Mouse (Mus musculus): ENCODE measurements around the gene Lce1a1. TPM values are rescaled to one million over a fixed set of nuclear protein-coding genes. Genes with fewer than 3 reads are reported as not detected.

Gene Lce1a1
- polyA plus RNA-seq, 1 experiment from 2014 or later = not detected

GRCm38 (mm10) chr3:92609804-92610203, 38.3 kb downstream of the Lce1a1 start:
- Histone ChIP-seq H3K9me3 (no peaks in the 10 kb centered on the region), H3K27me3 (no peaks in the 10 kb centered on the region), H3K36me3 (no peaks in the 10 kb centered on the region), H3K4me3 (no peak overlapping the region), H3K4me2 (no peak overlapping the region), H3K4me1 (no peaks in the 10 kb centered on the region), H3K9ac (no peak overlapping the region), H3K27ac (no peak overlapping the region)
- 44% methylated on average over 1 of the region's 1 CpGs for WGBS
- no peak for ATAC-seq (ENCODE audit: insufficient number of reproducible peaks, insufficient read depth, low FRiP score, low TSS enrichment, low read depth)

DNA sequence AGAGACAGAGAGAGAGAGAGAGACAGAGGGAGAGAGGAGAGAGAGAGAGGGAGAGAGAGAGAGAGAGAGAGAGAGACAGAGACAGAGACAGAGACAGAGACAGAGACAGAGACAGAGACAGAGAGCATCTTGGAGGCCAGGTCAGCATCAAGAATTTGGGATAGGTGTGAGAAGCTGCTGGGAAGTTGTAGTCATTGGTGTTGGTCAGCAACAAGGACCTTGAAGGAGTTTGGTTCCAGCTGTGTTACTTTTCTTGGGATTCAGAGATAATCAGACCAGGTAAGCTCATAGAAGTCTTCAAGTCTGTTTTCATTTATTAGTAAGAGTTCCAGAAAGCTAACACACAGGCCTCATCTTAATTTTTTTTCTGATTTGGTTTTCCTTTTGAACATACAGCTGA, 40.7 kb downstream of the Lce1a1 start, which contains the start of gene 2210017I01Rik:
Gene 2210017I01Rik, minus strand, starts transcription at position 101 of the 400 bp plus-strand sequence.
- Histone ChIP-seq H3K27ac (no peak within 1 kb of the TSS), H3K9me3 (no peaks in the 10 kb centered on the region), H3K4me1 (no peaks in the 10 kb centered on the region), H3K4me3 (no peak within 1 kb of the TSS), H3K9ac (no peak within 1 kb of the TSS), H3K36me3 (no peaks in the 10 kb centered on the region), H3K27me3 (no peaks in the 10 kb centered on the region), H3K4me2 (no peak within 1 kb of the TSS)
- ATAC-seq (ENCODE audit: insufficient number of reproducible peaks, insufficient read depth, low FRiP score, low TSS enrichment, low read depth) = no peak

DNA sequence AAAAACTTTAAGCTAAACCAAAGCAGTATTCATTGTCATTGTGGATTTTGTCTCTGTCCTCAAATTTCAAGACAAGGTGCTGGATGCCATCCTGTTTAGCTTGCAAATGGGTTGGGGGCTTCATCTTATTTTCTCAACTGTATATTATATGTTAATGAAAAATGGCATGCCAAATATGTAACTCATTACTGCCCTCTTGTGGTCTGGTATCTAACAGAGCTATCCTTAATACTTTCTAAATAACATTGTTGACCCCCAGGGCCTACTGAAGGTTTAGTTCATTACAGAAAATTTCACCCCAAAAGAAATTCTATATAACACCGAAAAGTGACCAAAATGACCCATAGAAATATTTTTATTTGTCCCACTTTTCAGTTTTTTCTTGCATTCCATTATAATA, 45.9 kb downstream of the Lce1a1 start:
- no peaks in the 10 kb centered on the region for H3K27me3 ChIP-seq
- no peak overlapping the region for H3K4me2 ChIP-seq
- peaks cover 4% of the 10 kb centered on the region; the same call in 1 of the 2 replicates for H3K9me3 ChIP-seq
- no peak for ATAC-seq (ENCODE audit: insufficient number of reproducible peaks, insufficient read depth, low FRiP score, low TSS enrichment, low read depth)
- H3K4me3 ChIP-seq = no peak overlapping the region
- no peak overlapping the region for H3K27ac ChIP-seq
- no peak overlapping the region for H3K9ac ChIP-seq
- H3K4me1 ChIP-seq = no peaks in the 10 kb centered on the region
- no peaks in the 10 kb centered on the region for H3K36me3 ChIP-seq
- 37% methylated on average over 1 of the region's 1 CpGs for WGBS

DNA sequence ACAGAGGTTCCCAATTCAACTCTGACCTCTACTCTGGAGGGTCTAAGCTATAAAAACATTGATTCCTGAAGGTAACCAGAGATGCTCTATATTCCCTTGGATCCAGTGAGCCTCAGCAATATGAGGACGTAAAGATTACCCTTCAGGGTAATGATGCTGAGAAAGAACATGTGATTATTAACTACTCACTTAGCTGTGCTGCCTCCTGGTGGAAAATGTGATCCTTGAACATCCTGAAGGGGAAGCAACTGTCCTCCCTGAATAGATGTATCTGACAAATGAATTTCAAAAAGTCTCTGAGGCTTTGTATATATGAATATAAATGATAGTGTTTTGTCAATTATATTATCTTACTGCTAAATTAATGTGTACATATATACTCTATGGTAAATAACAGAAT, 47.7 kb downstream of the Lce1a1 start:
- Histone ChIP-seq H3K27me3 (no peaks in the 10 kb centered on the region), H3K4me2 (no peak overlapping the region), H3K36me3 (no peaks in the 10 kb centered on the region), H3K4me1 (no peaks in the 10 kb centered on the region), H3K27ac (no peak overlapping the region), H3K4me3 (no peak overlapping the region), H3K9me3 (peaks cover 4% of the 10 kb centered on the region; the same call in 1 of the 2 replicates), H3K9ac (no peak overlapping the region)
- ATAC-seq (ENCODE audit: insufficient number of reproducible peaks, insufficient read depth, low FRiP score, low TSS enrichment, low read depth) = no peak
- WGBS = 46% methylated on average over 1 of the region's 1 CpGs

DNA sequence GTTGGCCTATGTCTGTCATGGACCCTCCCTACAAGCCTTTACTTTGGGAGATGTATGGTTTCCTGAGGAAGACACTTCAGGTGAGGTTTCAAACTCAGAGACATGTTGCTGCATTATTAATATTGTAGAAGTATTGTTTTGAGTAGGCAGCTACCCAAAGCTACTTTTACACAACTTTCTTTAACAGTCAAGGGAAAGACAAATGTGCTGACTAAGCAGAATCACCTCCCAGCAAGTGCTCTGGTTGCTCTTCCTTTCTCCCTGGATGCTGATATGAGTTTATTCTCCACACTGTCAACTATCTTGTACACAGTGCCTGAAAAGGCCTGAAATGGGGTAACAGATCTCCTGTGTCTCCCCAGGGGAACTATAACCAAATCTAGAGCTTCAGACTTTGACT, 48.1 kb downstream of the Lce1a1 start:
- no peak overlapping the region for H3K27ac ChIP-seq

DNA sequence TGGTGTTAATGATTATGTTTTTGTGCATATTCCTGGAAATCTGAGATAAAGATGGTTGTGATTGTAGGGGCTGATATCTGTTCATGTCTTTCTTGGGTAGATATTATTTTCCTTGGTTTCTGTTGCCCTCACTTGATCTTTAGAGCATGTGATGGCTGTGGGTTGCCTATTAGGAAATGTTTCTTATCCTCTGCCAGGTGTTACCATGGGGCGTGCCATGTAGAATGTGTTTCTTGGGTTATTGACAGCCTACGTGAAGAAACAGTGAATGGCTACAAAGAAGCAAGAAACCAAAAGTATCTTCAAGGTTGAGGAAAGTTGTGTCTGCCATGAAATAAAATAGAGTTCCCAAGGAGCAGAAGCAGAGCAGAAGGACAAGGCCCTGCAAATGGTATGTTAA, 49.7 kb downstream of the Lce1a1 start:
- ATAC-seq (ENCODE audit: insufficient number of reproducible peaks, insufficient read depth, low FRiP score, low TSS enrichment, low read depth) = no peak
- no peaks in the 10 kb centered on the region for H3K27me3 ChIP-seq
- H3K27ac ChIP-seq = no peak overlapping the region
- H3K4me1 ChIP-seq = no peaks in the 10 kb centered on the region
- H3K36me3 ChIP-seq = no peaks in the 10 kb centered on the region
- no peak overlapping the region for H3K4me2 ChIP-seq
- H3K9me3 ChIP-seq = peaks cover 4% of the 10 kb centered on the region; the same call in 1 of the 2 replicates
- H3K4me3 ChIP-seq = no peak overlapping the region
- WGBS = 81% methylated on average over 2 of the region's 2 CpGs
- H3K9ac ChIP-seq = no peak overlapping the region

More for the DNA sequence above, 48.1 kb downstream of the Lce1a1 start:
- Histone ChIP-seq H3K27me3 (no peaks in the 10 kb centered on the region), H3K36me3 (no peaks in the 10 kb centered on the region), H3K9ac (no peak overlapping the region), H3K4me2 (no peak overlapping the region), H3K9me3 (peaks cover 4% of the 10 kb centered on the region; the same call in 1 of the 2 replicates), H3K4me1 (no peaks in the 10 kb centered on the region), H3K4me3 (no peak overlapping the region)
- ATAC-seq (ENCODE audit: insufficient number of reproducible peaks, insufficient read depth, low FRiP score, low TSS enrichment, low read depth) = no peak

Other genes starting within 250 kb of the Lce1a1 start
- not detected in 2 replicates for gene Sprr2i, start 240.3 kb downstream of the Lce1a1 start, polyA plus RNA-seq (2015; fragmentation: Nextera tagmentation; extraction: Ambion mirVana)
- gene Sprr2j-ps, start 230.2 kb downstream of the Lce1a1 start, polyA plus RNA-seq (2015; fragmentation: Nextera tagmentation; extraction: Ambion mirVana) = not detected in 2 replicates
- gene Gm9774, start 218.9 kb downstream of the Lce1a1 start, polyA plus RNA-seq (2015; fragmentation: Nextera tagmentation; extraction: Ambion mirVana) = 10.1 and 18.9 TPM in 2 replicates
- not detected in 2 replicates for gene Sprr2k, start 215.7 kb downstream of the Lce1a1 start, polyA plus RNA-seq (2015; fragmentation: Nextera tagmentation; extraction: Ambion mirVana)
- gene Sprr1b, start 209.5 kb downstream of the Lce1a1 start, polyA plus RNA-seq (2015; fragmentation: Nextera tagmentation; extraction: Ambion mirVana) = 1.0 TPM in 1 of 2 replicates, not detected in the other
- not detected in 2 replicates for gene Sprr3, start 189.6 kb downstream of the Lce1a1 start, polyA plus RNA-seq (2015; fragmentation: Nextera tagmentation; extraction: Ambion mirVana)
- gene Sprr1a, start 162.4 kb downstream of the Lce1a1 start, polyA plus RNA-seq (2015; fragmentation: Nextera tagmentation; extraction: Ambion mirVana) = 21.6 and 26.7 TPM in 2 replicates
- not detected in 2 replicates for gene Sprr4, start 147.8 kb downstream of the Lce1a1 start, polyA plus RNA-seq (2015; fragmentation: Nextera tagmentation; extraction: Ambion mirVana)
- not detected in 2 replicates for gene 2310046K23Rik, start 113.8 kb downstream of the Lce1a1 start, polyA plus RNA-seq (2015; fragmentation: Nextera tagmentation; extraction: Ambion mirVana)
- gene Ivl, start 74.6 kb downstream of the Lce1a1 start, polyA plus RNA-seq (2015; fragmentation: Nextera tagmentation; extraction: Ambion mirVana) = 0.14 TPM in 1 of 2 replicates, not detected in the other
- gene Smcp, start 59.3 kb downstream of the Lce1a1 start, polyA plus RNA-seq (2015; fragmentation: Nextera tagmentation; extraction: Ambion mirVana) = not detected in 2 replicates
- not detected in 2 replicates for gene 2210017I01Rik, start 40.8 kb downstream of the Lce1a1 start, polyA plus RNA-seq (2015; fragmentation: Nextera tagmentation; extraction: Ambion mirVana)
- gene Lce6a, start 26.6 kb downstream of the Lce1a1 start, polyA plus RNA-seq (2015; fragmentation: Nextera tagmentation; extraction: Ambion mirVana) = not detected in 2 replicates
- gene Lce1b, start 8.6 kb upstream of the Lce1a1 start, polyA plus RNA-seq (2015; fragmentation: Nextera tagmentation; extraction: Ambion mirVana) = not detected in 2 replicates
- not detected in 2 replicates for gene Lce1a2, start 22.0 kb upstream of the Lce1a1 start, polyA plus RNA-seq (2015; fragmentation: Nextera tagmentation; extraction: Ambion mirVana)
- not detected in 2 replicates for gene Lce1c, start 30.9 kb upstream of the Lce1a1 start, polyA plus RNA-seq (2015; fragmentation: Nextera tagmentation; extraction: Ambion mirVana)
- not detected in 2 replicates for gene Lce1d, start 38.9 kb upstream of the Lce1a1 start, polyA plus RNA-seq (2015; fragmentation: Nextera tagmentation; extraction: Ambion mirVana)
- not detected in 2 replicates for gene Lce1e, start 60.8 kb upstream of the Lce1a1 start, polyA plus RNA-seq (2015; fragmentation: Nextera tagmentation; extraction: Ambion mirVana)
- gene Lce1f, start 72.0 kb upstream of the Lce1a1 start, polyA plus RNA-seq (2015; fragmentation: Nextera tagmentation; extraction: Ambion mirVana) = not detected in 2 replicates
- gene Gm38119, start 90.8 kb upstream of the Lce1a1 start, polyA plus RNA-seq (2015; fragmentation: Nextera tagmentation; extraction: Ambion mirVana) = not detected in 2 replicates
- gene Lce1g, start 104.0 kb upstream of the Lce1a1 start, polyA plus RNA-seq (2015; fragmentation: Nextera tagmentation; extraction: Ambion mirVana) = not detected in 2 replicates
- not detected in 2 replicates for gene Lce1h, start 116.8 kb upstream of the Lce1a1 start, polyA plus RNA-seq (2015; fragmentation: Nextera tagmentation; extraction: Ambion mirVana)
- not detected in 2 replicates for gene Lce1i, start 130.6 kb upstream of the Lce1a1 start, polyA plus RNA-seq (2015; fragmentation: Nextera tagmentation; extraction: Ambion mirVana)
- not detected in 2 replicates for gene Lce1j, start 142.2 kb upstream of the Lce1a1 start, polyA plus RNA-seq (2015; fragmentation: Nextera tagmentation; extraction: Ambion mirVana)
- not detected in 2 replicates for gene Lce1k, start 159.6 kb upstream of the Lce1a1 start, polyA plus RNA-seq (2015; fragmentation: Nextera tagmentation; extraction: Ambion mirVana)
- gene Kprp, start 178.9 kb upstream of the Lce1a1 start, polyA plus RNA-seq (2015; fragmentation: Nextera tagmentation; extraction: Ambion mirVana) = not detected in 2 replicates
- gene Lce1l, start 203.0 kb upstream of the Lce1a1 start, polyA plus RNA-seq (2015; fragmentation: Nextera tagmentation; extraction: Ambion mirVana) = not detected in 2 replicates
- not detected in 2 replicates for gene 2310050C09Rik, start 221.9 kb upstream of the Lce1a1 start, polyA plus RNA-seq (2015; fragmentation: Nextera tagmentation; extraction: Ambion mirVana)